Mouse (Mus musculus) spleen, adult 2 months (tissue): ENCODE measurements at regions not wholly inside any gene's neighbourhood (a gene's known extent, or its start where the extent isn't known, plus 50 kb on each side); places are given as distances from the start of the nearest gene placed in this dataset.

Source experiments
- DNase-seq, 2 experiments: peaks; one replicate each; pipeline versions ENCODE4 v3.0.0 to v3.0.0-alpha.2; 2012 to 2021; ENCODE audit warnings: low spot score in 2 of 2, low read depth in 1 of 2
- H3K27ac ChIP-seq: fragments of 200-500 bp; 2 replicates; pipeline ENCODE4 v1.5.1; 2012; ENCODE audit warnings: low read length, inconsistent platforms; ENCODE audit not compliant: insufficient read depth
- H3K27me3 ChIP-seq: fragments of 200-500 bp; 2 replicates; pipeline ENCODE4 v1.6.1; 2012; ENCODE audit warnings: mild to moderate bottlenecking, moderate library complexity, low read length, inconsistent platforms; ENCODE audit not compliant: control insufficient read depth, insufficient read depth
- H3K36me3 ChIP-seq: fragments of 200-500 bp; 2 replicates; pipeline ENCODE4 v1.6.1; 2012; ENCODE audit warnings: mild to moderate bottlenecking, low read length, inconsistent platforms; ENCODE audit not compliant: control insufficient read depth, insufficient read depth
- H3K4me1 ChIP-seq: fragments of 200-500 bp; 2 replicates; pipeline ENCODE4 v1.6.1; 2011; ENCODE audit warnings: inconsistent platforms; ENCODE audit not compliant: control insufficient read depth, insufficient read depth, insufficient read length
- H3K4me3 ChIP-seq: fragments of 200-500 bp; 2 replicates; pipeline ENCODE4 v1.5.1; 2011; ENCODE audit warnings: mild to moderate bottlenecking, inconsistent platforms; ENCODE audit not compliant: insufficient read depth, insufficient read length; ENCODE audit errors: extremely low read depth
- CTCF ChIP-seq: fragments of 200-500 bp; IDR thresholded peaks from 2 replicates; pipeline ENCODE4 v1.5.1; 2011; ENCODE audit warnings: mild to moderate bottlenecking, inconsistent platforms; ENCODE audit not compliant: insufficient read depth, insufficient read length, insufficient replicate concordance; ENCODE audit errors: extremely low read depth
- POLR2A ChIP-seq: fragments of 200-500 bp; IDR thresholded peaks from 2 replicates; pipeline ENCODE4 v1.6.1; 2011; ENCODE audit warnings: low read depth, low read length, inconsistent platforms
- WGBS: fragments of 180-500 bp; shearing (Covaris S2); methylation state at CpG from one replicate; pipeline ENCODE4 v1.1.7; 2018; 5-methylcytosine and 5-hydroxymethylcytosine counted together

- 85% methylated on average over 2 of the region's 2 CpGs for WGBS
- no peak for DNase-seq
- Histone ChIP-seq H3K4me3 (no peak overlapping the region), H3K36me3 (no peaks in the 10 kb centered on the region), H3K27me3 (no peaks in the 10 kb centered on the region), H3K4me1 (no peaks in the 10 kb centered on the region), H3K27ac (no peak overlapping the region)
- TF ChIP-seq CTCF, result no peak
- no peak for TF ChIP-seq POLR2A
Measured at GRCm38 (mm10) chr3:100333478-100333877, 155.6 kb downstream of the Tent5c start.

- Histone ChIP-seq H3K27me3 (no peaks in the 10 kb centered on the region), H3K27ac (no peak overlapping the region), H3K4me1 (no peaks in the 10 kb centered on the region), H3K36me3 (no peaks in the 10 kb centered on the region), H3K4me3 (no peak overlapping the region)
- no peak for TF ChIP-seq CTCF
- TF ChIP-seq POLR2A, result no peak
- DNase-seq, result no peak
Measured at GRCm38 (mm10) chr3:100318357-100318756, 156.2 kb upstream of the Wdr3 start.

GRCm38 (mm10) chr3:100287818-100288217 is 125.6 kb upstream of the Wdr3 start:
- H3K4me1 ChIP-seq, result no peaks in the 10 kb centered on the region
- DNase-seq, result no peak
- H3K27me3 ChIP-seq, result no peaks in the 10 kb centered on the region
- TF ChIP-seq POLR2A (no peak), CTCF (no peak)
- WGBS, result 74% methylated on average over 1 of the region's 1 CpGs
- no peak overlapping the region for H3K27ac ChIP-seq
- H3K36me3 ChIP-seq, result no peaks in the 10 kb centered on the region
- H3K4me3 ChIP-seq, result no peak overlapping the region

- Histone ChIP-seq H3K4me3 (no peak overlapping the region), H3K27ac (no peak overlapping the region), H3K27me3 (no peaks in the 10 kb centered on the region), H3K36me3 (no peaks in the 10 kb centered on the region), H3K4me1 (no peaks in the 10 kb centered on the region)
- TF ChIP-seq CTCF (no peak), POLR2A (no peak)
- DNase-seq, result no peak
Measured at GRCm38 (mm10) chr3:100266976-100267375, 104.8 kb upstream of the Wdr3 start.

- H3K27ac ChIP-seq, result no peak overlapping the region
- TF ChIP-seq POLR2A (no peak), CTCF (no peak)
- H3K27me3 ChIP-seq, result no peaks in the 10 kb centered on the region
- no peaks in the 10 kb centered on the region for H3K4me1 ChIP-seq
- DNase-seq, result no peak
- 50% methylated on average over 5 of the region's 5 CpGs for WGBS
- H3K4me3 ChIP-seq, result no peak overlapping the region
- no peaks in the 10 kb centered on the region for H3K36me3 ChIP-seq
Measured at GRCm38 (mm10) chr3:100264991-100265390, 102.8 kb upstream of the Wdr3 start.
